Mouse (Mus musculus) ES-CJ7 (cell line): Measurements from ENCODE around the gene Gm21721.
"Not testable (repeated sequence)": the region's sequence is repeated elsewhere in the genome, so short reads cannot be mapped to it uniquely, and the experiment has no call there.

ENCODE experiments used
- DNase-seq: peaks from one replicate; pipeline ENCODE4 v3.0.0; 2011; ENCODE audit warnings: low read depth, low spot score

Gene Gm21721

DNA sequence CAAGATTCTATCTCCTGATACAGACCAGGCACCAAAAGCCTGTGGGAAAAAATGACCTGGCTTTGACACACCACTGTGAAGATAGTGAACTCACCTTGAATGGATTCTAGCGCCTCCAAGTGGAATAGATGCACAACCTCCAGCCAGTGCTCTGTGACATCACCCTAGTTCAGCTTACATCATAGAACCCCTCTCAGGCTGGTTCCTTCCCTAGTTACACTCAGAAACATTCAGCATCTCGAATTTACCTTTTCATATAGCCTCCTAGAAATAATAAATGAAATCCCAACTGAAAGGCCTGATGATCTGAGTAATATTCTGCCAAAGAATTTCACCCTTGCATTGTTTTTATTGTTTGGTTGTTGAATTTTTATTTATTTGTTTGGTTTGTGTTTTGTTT is at the start of gene Gm21721:
Gene Gm21721 (minus strand): TSS at position 101 of the 400 bp plus-strand sequence.
- not testable (repeated sequence) for DNase-seq
